Mouse (Mus musculus) bone marrow, adult 2 months (tissue): ENCODE measurements around the gene Iglon5. TPM values are rescaled to one million over a fixed set of nuclear protein-coding genes. Genes with fewer than 3 reads are reported as not detected.

Source experiments
- H3K27ac ChIP-seq: fragments of 200-500 bp; 2 replicates; pipeline ENCODE4 v1.5.1; 2012; ENCODE audit warnings: low read depth, mild to moderate bottlenecking, control low read depth, inconsistent platforms, low read length; ENCODE audit not compliant: control insufficient read depth, poor library complexity, insufficient read depth
- H3K4me1 ChIP-seq: fragments of 200-500 bp; 2 replicates; pipeline ENCODE4 v1.6.1; 2011; ENCODE audit warnings: low read length; ENCODE audit not compliant: control insufficient read depth, insufficient read depth
- H3K4me3 ChIP-seq: fragments of 200-500 bp; replicated peaks from 2 replicates; pipeline ENCODE3; 2011; ENCODE audit warnings: mild to moderate bottlenecking, low read depth, low read length, control low read depth; ENCODE audit not compliant: control insufficient read depth
- CTCF ChIP-seq: fragments of 200-500 bp; IDR thresholded peaks from 2 replicates; pipeline ENCODE4 v1.5.1; 2011; ENCODE audit warnings: low read length, control low read depth; ENCODE audit not compliant: control insufficient read depth, insufficient read depth
- POLR2A ChIP-seq: fragments of 200-500 bp; IDR thresholded peaks from 2 replicates; pipeline ENCODE4 v1.6.1; 2011; ENCODE audit warnings: low read depth, mild to moderate bottlenecking, control low read depth, low read length, borderline replicate concordance; ENCODE audit not compliant: control insufficient read depth
- WGBS: fragments of 180-500 bp; shearing (Covaris S2); methylation state at CpG from one replicate; pipeline ENCODE4 v1.1.7; 2018; 5-methylcytosine and 5-hydroxymethylcytosine counted together
- polyA plus RNA-seq: library from polyadenylated mRNA; stranded (reverse); fragments of >200 nt; gene quantifications from 2 replicates; pipeline ENCODE4 v1.2.4, GENCODE M21; 2011; ENCODE audit warnings: low replicate concordance; ENCODE audit not compliant: missing spikeins, insufficient read depth, insufficient read length

Gene Iglon5
- polyA plus RNA-seq, 1 experiment: not detected

DNA sequence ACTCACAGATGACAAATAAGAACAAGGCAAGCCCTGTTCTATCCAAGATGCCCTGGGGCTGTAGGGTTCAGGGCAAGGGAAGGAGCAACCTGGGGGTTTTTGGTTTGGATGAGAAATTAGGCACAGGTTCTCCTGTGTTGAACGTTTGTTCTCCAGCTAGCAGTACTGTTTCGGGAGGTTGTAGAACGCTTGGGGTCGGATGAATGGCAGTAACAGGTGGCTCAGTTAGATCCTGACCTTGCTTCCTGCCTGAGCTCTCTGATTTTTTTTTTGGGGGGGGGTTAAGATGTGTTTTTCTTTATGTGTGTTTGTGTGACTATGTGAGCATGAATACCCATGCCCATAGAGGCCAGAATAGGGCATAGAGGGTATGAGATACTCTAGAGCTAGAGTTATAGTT, 22.6 kb upstream of the Iglon5 start:
- H3K4me3 ChIP-seq: no peak overlapping the region
- 76% methylated on average over 4 of the region's 4 CpGs for WGBS
- no peak overlapping the region for H3K27ac ChIP-seq
- H3K4me1 ChIP-seq: no peaks in the 10 kb centered on the region
- TF ChIP-seq POLR2A (no peak), CTCF (no peak)

DNA sequence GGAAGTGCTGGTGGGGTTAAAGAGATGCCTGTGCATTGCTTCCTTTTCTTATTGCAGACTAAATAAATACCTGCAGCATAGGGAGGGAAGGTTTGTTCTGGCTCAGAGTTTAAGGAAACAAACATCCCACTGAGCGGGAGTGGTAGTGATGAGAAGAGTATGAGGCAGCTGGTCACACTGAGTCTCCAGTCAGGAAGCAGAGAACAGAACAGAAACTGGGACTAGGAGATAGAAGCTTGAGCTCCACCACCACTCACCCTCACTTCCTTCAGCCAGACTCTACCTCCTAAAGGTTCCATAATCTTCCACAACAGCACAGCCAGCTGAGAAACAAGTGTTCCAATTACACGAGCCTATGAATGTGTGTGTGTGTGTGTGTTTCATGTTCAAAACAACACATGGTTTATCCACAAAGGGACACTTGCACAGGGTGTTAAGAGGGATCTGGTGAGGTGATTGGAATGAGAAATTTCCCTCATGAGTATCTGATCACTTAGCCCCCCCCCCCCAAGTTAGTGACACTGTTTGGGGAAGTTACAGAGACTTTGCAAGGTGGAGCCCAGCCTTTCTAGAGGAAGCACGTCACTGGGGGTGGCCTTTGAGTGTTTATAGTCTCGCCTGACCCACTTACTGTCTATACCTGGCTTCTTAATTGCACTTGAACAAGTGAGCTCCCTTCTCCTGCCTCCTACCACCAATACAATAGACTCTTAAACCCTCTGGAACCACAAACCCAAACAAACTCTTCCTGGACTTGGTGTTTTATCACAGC, 22.0 kb upstream of the Iglon5 start:
- WGBS: 29% methylated on average over 4 of the region's 4 CpGs
- TF ChIP-seq POLR2A: no peak
- no peak for TF ChIP-seq CTCF

GRCm38 (mm10) chr7:43495343-43496021, 5.6 kb upstream of the Iglon5 start:
- Histone ChIP-seq H3K27ac (no peak overlapping the region), H3K4me1 (no peaks in the 10 kb centered on the region), H3K4me3 (no peak overlapping the region)
- no peak for TF ChIP-seq POLR2A
- peak; percentile 51 for TF ChIP-seq CTCF
- WGBS: 19% methylated on average over 21 of the region's 21 CpGs

More for the DNA sequence above, 22.0 kb upstream of the Iglon5 start:
- Histone ChIP-seq H3K4me3 (no peak overlapping the region), H3K4me1 (no peaks in the 10 kb centered on the region), H3K27ac (no peak overlapping the region)

GRCm38 (mm10) chr7:43490861-43491260, 986 bp upstream of the Iglon5 start:
- Histone ChIP-seq H3K27ac (no peak overlapping the region), H3K4me1 (no peaks in the 10 kb centered on the region; the same call in 1 of the 2 replicates), H3K4me3 (no peak overlapping the region)
- 59% methylated on average over 9 of the region's 9 CpGs for WGBS
- TF ChIP-seq POLR2A (no peak), CTCF (no peak)

DNA sequence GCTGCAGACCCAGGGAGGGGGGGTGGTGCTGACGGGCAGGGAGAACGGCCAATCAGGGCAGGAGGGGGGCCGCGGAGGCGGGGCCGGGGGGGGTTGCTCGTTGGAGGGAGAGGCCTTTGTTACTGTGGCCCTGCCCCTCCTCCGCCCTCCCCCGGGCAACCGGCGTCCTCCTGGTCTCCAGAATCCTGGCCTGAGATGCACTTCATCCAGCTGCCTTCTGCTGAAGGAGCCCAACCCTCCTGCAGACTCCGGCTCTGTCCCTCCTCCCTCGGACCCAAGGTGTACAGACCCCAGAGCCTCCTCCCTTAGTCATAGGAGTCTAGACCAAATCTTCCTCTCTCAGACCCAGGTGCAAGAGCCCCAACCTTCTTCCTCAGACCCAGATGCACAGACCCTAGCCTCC, 308 bp upstream of the Iglon5 start:
- H3K27ac ChIP-seq: no peak overlapping the region
- H3K4me3 ChIP-seq: no peak overlapping the region
- TF ChIP-seq POLR2A (no peak), CTCF (no peak)
- H3K4me1 ChIP-seq: no peaks in the 10 kb centered on the region; the same call in 1 of the 2 replicates
- WGBS: 3% methylated on average over 12 of the region's 13 CpGs

DNA sequence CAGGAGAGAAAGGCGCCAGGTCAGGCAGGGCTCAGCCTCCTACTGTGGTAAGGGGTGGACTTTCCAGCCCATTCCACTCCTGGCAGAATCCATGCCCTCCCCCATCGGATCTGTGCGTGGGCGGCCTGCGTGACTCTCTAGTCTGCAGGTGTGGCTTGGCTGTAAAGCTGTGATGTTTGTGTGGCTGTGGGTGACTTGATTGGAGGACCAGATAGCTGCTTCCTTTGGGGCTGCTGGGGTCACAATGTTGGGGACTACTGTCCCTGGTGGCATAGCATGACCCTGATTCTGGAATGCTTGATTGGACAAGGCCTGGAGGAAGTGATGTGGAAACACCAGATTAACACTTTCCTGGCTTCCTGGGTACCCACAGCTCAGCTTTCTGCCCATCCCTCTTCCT, 1.2 kb downstream of the Iglon5 start:
- Histone ChIP-seq H3K4me3 (no peak overlapping the region), H3K27ac (no peak overlapping the region), H3K4me1 (no peaks in the 10 kb centered on the region; the same call in 1 of the 2 replicates)
- no peak for TF ChIP-seq POLR2A
- TF ChIP-seq CTCF: no peak
- 40% methylated on average over 5 of the region's 5 CpGs for WGBS

DNA sequence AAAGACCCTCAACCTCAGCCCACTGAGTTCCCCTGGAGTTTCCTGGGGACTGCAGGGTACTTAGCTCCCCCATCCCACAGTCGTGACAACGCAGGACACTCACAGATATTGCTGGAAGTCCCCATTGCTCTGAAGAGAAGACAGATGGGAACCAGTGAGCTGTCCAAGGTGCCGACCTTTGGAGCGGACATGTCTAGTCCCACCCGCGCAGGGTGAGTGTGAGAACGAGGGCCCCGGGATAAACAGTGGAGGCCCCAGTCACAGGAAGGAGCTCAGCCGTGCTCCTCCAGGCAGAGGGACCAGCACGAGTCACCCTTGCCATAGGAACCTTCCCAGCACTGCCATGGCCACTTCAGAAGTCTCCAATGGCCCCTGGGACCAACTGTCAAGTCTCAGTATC, 6.6 kb downstream of the Iglon5 start:
- H3K27ac ChIP-seq: no peak overlapping the region
- TF ChIP-seq POLR2A: no peak
- no peak for TF ChIP-seq CTCF
- 14% methylated on average over 10 of the region's 10 CpGs for WGBS
- no peaks in the 10 kb centered on the region for H3K4me1 ChIP-seq
- no peak overlapping the region for H3K4me3 ChIP-seq

DNA sequence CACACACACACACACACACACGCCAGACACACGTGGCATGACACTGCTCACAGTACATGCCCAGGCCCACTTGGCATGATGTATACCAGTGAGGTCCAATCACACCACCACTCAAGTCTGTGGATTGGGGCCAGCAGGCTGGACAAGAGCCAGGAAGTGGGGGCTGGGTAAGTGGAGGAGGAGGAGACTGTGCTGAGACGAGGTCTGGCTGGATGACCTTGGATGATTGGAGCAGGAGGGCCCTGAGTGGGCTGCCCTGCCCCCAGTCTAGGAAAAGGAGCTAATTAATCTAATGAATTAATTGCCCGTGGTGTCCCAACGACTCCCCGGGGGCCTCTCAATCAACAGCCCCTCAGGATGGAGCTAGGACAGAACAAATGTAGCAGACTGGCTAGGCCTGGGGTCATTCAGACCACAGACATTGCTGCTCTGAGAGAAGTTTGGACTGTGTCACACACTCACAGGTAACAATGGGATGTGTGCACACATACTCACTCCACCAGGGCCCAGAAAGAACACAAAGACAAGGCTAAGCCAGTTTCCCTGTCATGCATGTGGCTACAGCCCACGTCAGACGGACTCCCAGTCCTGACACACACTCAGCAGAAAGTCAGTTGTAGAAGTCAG, 7.7 kb downstream of the Iglon5 start:
- no peak overlapping the region for H3K4me3 ChIP-seq
- no peak overlapping the region for H3K27ac ChIP-seq
- H3K4me1 ChIP-seq: no peaks in the 10 kb centered on the region
- WGBS: 68% methylated on average over 8 of the region's 8 CpGs
- TF ChIP-seq CTCF (no peak), POLR2A (no peak)
